Mouse (Mus musculus) splenic B cell, adult 2 months (primary cell): ENCODE data around the gene Gm3404.
"Not testable (repeated sequence)": the region's sequence is repeated elsewhere in the genome, so short reads cannot be mapped to it uniquely, and the experiment has no call there.

Experiments
- DNase-seq: peaks from one replicate; pipeline ENCODE4 v3.0.0-alpha.2; 2011; ENCODE audit warnings: low read depth, low spot score
- H3K27me3 ChIP-seq: 2 replicates; pipeline ENCODE4 v1.6.1; 2012; ENCODE audit warnings: mild to moderate bottlenecking, low read length, moderate library complexity, mixed read lengths; ENCODE audit not compliant: control insufficient read depth, poor library complexity, insufficient read depth, severe bottlenecking
- H3K36me3 ChIP-seq: 2 replicates; pipeline ENCODE4 v1.6.1; 2012; ENCODE audit warnings: mild to moderate bottlenecking, low read length, moderate library complexity, mixed read lengths; ENCODE audit not compliant: control insufficient read depth, poor library complexity, insufficient read depth, severe bottlenecking

Gene Gm3404

DNA sequence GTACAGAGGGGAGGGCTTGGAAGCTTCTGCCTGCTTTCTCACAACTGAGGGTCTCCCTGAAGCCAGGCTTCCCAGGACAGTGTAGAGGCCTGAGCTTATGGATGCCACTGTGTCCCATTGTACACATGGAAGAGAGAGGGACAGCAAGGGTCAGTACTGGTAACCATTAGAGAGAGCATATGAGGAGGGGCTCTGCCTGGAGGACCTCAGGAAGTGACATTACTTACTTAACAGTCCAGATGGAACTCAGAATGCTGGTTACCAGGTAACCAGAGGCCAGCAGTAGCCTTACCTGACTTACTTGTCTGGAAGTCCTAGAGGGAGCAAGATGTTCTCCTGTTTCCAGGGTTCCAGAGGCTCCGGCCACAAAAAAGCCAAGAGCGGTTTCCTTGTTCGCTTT, at the start of gene Gm3404:
Gene Gm3404 (plus strand): TSS at position 301 of the 400 bp plus-strand sequence.
- not testable (repeated sequence) for DNase-seq, H3K27me3 ChIP-seq, H3K36me3 ChIP-seq

GRCm38 (mm10) chr5:146479564-146479963, 46.0 kb upstream of the Gm3404 start:
- not testable (repeated sequence) for H3K27me3 ChIP-seq, DNase-seq, H3K36me3 ChIP-seq

GRCm38 (mm10) chr5:146481665-146482064, 43.9 kb upstream of the Gm3404 start, which contains the start of gene Gm6408:
Gene Gm6408 (plus strand): TSS chr5:146481965.
- H3K36me3 ChIP-seq, H3K27me3 ChIP-seq: not testable (repeated sequence)

DNA sequence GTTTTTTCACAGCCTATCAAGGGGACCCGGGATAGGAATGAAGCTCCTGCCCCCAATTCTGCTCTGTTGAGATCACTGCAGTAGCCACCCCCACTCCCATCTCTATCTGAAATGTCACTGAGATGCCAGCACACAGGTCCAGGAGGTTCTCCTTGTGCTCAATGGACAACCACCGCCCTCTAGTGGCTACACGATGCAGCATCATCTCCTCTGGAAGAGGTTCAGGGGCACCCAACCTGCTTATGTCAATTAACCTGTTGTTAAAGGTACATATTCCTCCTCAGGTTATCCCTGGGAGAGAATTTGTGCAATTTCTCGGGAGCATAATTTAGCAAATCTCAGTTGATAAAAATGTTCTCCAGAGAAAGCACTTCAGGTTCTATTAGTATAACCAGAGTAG, 36.6 kb upstream of the Gm3404 start:
- H3K36me3 ChIP-seq, DNase-seq: not testable (repeated sequence)

More at GRCm38 (mm10) chr5:146481665-146482064, 43.9 kb upstream of the Gm3404 start, which contains the start of gene Gm6408:
- DNase-seq = not testable (repeated sequence)

DNA sequence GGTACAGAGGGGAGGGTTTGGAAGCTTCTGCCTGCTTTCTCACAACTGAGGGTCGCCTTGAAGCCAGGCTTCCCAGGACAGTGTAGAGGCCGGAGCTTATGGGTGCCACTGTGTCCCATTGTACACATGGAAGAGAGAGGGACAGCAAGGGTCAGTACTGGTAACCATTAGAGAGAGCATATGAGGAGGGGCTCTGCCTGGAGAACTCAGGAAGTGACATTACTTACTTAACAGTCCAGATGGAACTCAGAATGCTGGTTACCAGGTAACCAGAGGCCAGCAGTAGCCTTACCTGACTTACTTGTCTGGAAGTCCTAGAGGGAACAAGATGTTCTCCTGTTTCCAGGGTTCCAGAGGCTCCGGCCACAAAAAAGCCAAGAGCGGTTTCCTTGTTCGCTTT, 34.5 kb upstream of the Gm3404 start, which contains the start of gene Gm6370:
Gene Gm6370 (plus strand): TSS at position 301 of the 400 bp plus-strand sequence.
- not testable (repeated sequence) for H3K27me3 ChIP-seq, H3K36me3 ChIP-seq, DNase-seq

More for the DNA sequence above, 36.6 kb upstream of the Gm3404 start:
- H3K27me3 ChIP-seq = not testable (repeated sequence)

- not testable (repeated sequence) for H3K27me3 ChIP-seq, H3K36me3 ChIP-seq, DNase-seq
These were observed 23.5 kb upstream of the Gm3404 start, which contains the start of gene 4930449I24Rik for GRCm38 (mm10) chr5:146502099-146502498. Gene 4930449I24Rik (plus strand): TSS chr5:146502399.

DNA sequence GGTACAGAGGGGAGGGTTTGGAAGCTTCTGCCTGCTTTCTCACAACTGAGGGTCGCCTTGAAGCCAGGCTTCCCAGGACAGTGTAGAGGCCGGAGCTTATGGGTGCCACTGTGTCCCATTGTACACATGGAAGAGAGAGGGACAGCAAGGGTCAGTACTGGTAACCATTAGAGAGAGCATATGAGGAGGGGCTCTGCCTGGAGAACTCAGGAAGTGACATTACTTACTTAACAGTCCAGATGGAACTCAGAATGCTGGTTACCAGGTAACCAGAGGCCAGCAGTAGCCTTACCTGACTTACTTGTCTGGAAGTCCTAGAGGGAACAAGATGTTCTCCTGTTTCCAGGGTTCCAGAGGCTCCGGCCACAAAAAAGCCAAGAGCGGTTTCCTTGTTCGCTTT, 11.8 kb upstream of the Gm3404 start, which contains the start of gene Gm3402:
Gene Gm3402 (plus strand): TSS at position 301 of the 400 bp plus-strand sequence.
- not testable (repeated sequence) for H3K27me3 ChIP-seq, H3K36me3 ChIP-seq, DNase-seq

GRCm38 (mm10) chr5:146537347-146537746, 11.7 kb downstream of the Gm3404 start, which contains the start of gene Gm3409:
Gene Gm3409 (plus strand): TSS chr5:146537647.
- not testable (repeated sequence) for H3K27me3 ChIP-seq, H3K36me3 ChIP-seq, DNase-seq

- not testable (repeated sequence) for H3K27me3 ChIP-seq, H3K36me3 ChIP-seq, DNase-seq
These were observed 30.2 kb downstream of the Gm3404 start, which contains the start of gene Gm3415 for GRCm38 (mm10) chr5:146555836-146556235. Gene Gm3415 (plus strand): TSS chr5:146556136.

DNA sequence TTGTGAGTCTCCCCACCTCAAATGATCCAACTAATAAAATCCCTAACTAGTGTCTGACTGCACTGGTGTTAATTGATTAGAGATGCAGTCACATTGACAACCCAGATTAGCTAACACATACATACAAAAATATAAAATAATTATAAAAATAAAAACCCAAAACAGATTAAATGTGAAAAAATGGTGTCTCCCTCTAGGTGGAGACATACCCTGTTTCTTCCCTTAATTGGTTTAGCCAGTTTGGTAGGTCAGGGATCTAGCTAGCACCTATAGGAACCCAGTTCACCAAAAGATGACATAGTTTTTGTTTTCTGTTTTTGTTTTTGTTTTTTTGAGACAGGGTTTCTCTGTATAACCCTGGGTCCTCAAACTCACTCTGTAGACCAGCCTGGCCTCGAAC, 38.7 kb downstream of the Gm3404 start:
- no peaks in the 10 kb centered on the region for H3K36me3 ChIP-seq
- no peak for DNase-seq
- no peaks in the 10 kb centered on the region for H3K27me3 ChIP-seq

DNA sequence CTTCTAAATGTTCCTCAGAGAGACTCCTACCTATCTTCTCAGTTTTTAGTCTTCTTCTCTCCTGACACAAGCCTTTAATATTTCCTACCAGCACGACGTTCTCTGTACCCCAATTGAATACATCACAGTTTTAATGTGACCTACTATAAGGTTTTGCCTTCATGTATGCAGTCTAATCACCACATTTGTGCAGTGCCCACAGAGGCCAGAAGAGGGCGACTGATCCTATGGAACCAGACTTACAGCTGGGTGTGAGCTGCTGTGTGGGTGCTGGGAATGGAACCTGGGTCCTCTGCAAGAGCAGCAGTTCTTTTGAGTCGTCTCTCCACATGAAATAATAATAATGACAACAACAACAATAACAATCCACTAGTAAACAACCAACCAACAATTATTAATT, 41.5 kb downstream of the Gm3404 start:
- Histone ChIP-seq H3K36me3 (no peaks in the 10 kb centered on the region), H3K27me3 (no peaks in the 10 kb centered on the region)
- peak; percentile 51 for DNase-seq

DNA sequence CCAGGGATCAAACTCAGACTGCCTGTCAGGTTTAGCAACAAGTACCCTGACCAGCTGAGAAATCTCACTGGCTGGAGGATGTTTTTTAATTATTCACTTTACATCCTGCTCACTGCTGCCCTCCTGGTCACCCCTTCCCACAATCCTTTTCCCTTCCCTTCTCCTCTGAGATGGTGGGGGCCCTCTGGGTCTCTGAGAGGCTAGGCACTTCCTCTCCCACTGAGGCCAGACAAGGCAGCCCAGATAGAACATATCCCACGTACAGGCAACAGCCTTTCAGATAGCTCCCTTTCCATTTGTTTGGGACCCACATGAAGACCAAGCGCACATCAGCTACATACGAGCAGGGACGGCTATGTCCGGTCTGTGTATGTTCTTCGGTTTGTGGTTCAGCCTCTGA, 44.6 kb downstream of the Gm3404 start:
- not testable (repeated sequence) for H3K36me3 ChIP-seq, DNase-seq, H3K27me3 ChIP-seq

DNA sequence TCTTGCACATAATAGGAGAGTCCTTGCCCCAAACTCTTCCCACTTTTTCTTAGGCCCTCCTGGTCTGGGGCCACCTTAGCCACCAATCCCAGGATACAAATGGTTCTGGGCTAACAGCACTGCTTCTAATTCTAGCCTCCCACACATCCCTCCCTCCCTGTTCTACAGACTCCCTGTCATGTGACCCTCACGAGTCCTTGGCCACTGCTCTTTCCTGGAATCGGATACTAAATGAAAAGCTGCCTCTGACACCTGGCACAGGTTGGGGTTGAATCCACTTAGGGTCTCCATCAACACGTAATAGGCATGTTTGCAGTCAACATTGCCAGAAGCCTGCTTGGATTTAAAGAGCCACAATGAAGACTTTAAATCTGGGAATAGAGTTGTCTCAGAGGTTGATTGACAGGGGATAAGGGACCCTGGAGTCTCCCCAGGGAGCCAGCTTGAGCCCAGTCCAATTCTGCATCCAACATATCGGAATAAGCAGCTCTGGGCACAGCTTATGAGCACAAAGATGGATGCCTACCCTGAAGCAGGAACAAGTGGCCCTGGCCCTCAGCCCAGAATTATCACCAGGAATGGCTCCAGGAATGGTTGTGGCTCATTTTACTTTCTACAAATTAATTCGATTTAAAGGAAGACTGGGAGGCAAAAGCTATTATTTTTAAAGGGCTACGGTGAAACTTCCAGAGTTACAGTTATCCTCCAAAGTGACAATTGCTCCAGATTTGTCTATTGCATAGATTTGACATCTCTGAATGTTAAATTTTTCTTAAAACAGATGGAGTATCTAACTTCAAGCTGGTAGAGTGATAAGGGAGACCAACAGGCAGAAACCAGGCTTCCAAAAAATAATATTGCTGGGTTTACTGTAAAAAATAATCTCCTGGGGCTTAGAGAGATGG, 46.5 kb downstream of the Gm3404 start:
- H3K36me3 ChIP-seq, DNase-seq, H3K27me3 ChIP-seq: not testable (repeated sequence)

DNA sequence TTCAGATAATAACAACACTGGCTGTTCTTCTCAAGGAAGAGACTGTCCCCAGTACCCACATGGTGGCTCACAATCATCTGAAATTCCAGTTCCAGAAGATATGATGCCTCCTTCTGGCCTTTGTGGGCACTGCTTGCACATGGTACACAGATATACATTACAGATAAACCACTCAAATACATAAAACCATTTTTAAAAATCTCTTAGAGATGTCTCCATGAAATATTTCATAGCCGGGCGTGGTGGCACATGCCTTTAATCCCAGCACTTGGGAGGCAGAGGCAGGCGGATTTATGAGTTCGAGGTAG, 47.1 kb downstream of the Gm3404 start:
- H3K36me3 ChIP-seq, DNase-seq, H3K27me3 ChIP-seq: not testable (repeated sequence)

- Histone ChIP-seq H3K36me3 (no peaks in the 10 kb centered on the region), H3K27me3 (no peaks in the 10 kb centered on the region)
- no peak for DNase-seq
These were observed 51.1 kb downstream of the Gm3404 start for GRCm38 (mm10) chr5:146576668-146577067.
